Mouse (Mus musculus) erythroblast, embryonic 14.5 days (primary cell): ENCODE measurements around the gene Trim65. TPM values are rescaled to one million over a fixed set of nuclear protein-coding genes. Genes with fewer than 3 reads are reported as not detected.

Experiments
- H3K27me3 ChIP-seq: 2 replicates; pipeline ENCODE4 v1.6.1; 2012; ENCODE audit warnings: inconsistent platforms; ENCODE audit not compliant: control insufficient read depth
- H3K36me3 ChIP-seq: 2 replicates; pipeline ENCODE4 v1.6.1; 2012; ENCODE audit warnings: mild to moderate bottlenecking, inconsistent platforms; ENCODE audit not compliant: control insufficient read depth
- H3K4me1 ChIP-seq: 2 replicates; pipeline ENCODE4 v1.6.1; 2012; ENCODE audit warnings: inconsistent platforms; ENCODE audit not compliant: control insufficient read depth
- H3K4me3 ChIP-seq: replicated peaks from 2 replicates; pipeline ENCODE3; 2012; ENCODE audit warnings: moderate library complexity, mild to moderate bottlenecking, inconsistent platforms
- H3K9me3 ChIP-seq: 2 replicates; pipeline ENCODE4 v1.6.1; 2012; ENCODE audit warnings: low read length, inconsistent platforms, mixed read lengths; ENCODE audit not compliant: control insufficient read depth
- GATA1 ChIP-seq: IDR thresholded peaks from 2 replicates; pipeline ENCODE4 v1.6.1; 2012; ENCODE audit warnings: low read length, inconsistent platforms, mixed read lengths
- TAL1 ChIP-seq: IDR thresholded peaks from 3 replicates; pipeline ENCODE4 v1.6.1; 2012; ENCODE audit warnings: low read length, inconsistent platforms, mixed read lengths
- polyA plus RNA-seq: library from polyadenylated mRNA; stranded (reverse); fragments of >175 nt; gene quantifications from 2 replicates; pipeline ENCODE4 v1.2.3, GENCODE M21; 2012

Gene Trim65
- polyA plus RNA-seq = 0.04 and 0.08 TPM in 2 replicates

DNA sequence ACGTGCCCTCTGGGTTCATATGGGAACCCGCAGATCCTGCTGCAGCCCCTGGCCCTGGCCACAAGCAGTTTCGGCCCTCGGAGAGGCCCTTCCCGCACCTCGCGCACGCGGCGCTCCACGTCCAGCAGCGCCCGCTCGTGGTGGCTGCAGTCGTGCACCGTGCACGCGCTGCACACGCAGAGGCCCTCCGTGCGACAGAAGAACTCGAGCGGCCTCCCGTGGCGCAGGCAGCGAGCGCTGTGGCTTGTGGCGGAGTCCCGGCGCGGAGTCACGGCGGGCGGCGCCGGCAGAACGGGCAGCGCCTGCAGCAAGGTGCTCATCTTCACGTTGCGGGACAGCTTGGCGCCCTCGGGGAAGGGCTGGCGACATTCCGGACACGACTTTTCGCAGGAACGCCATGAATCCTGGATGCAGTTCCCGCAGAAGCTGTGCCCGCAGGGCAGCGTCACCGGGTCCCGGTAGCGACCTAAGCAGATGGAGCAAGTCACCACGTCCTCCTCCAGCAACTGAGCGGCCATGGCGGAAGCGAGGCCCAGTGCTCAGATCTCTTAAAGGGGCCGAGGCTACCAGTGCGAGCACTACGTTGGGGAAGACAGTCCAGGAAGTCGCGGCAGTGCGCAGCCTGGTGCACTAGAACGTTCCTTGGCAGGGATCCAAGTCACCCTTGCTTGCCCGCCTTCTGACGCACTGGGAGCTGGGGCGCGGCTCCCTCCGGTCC, at the start of gene Trim65:
Gene Trim65, minus strand, starts transcription at position 641 of the 718 bp plus-strand sequence.
- peak within 1 kb of the TSS; percentile 71 for H3K4me3 ChIP-seq
- no peak for TF ChIP-seq GATA1
- TF ChIP-seq TAL1 = no peak
- H3K9me3 ChIP-seq = no peaks in the 10 kb centered on the region; the same call in 1 of the 2 replicates
- H3K27me3 ChIP-seq = peaks cover 14% of the 10 kb centered on the region
- H3K36me3 ChIP-seq = peaks cover 49% of the 10 kb centered on the region
- peaks cover 57% of the 10 kb centered on the region for H3K4me1 ChIP-seq

DNA sequence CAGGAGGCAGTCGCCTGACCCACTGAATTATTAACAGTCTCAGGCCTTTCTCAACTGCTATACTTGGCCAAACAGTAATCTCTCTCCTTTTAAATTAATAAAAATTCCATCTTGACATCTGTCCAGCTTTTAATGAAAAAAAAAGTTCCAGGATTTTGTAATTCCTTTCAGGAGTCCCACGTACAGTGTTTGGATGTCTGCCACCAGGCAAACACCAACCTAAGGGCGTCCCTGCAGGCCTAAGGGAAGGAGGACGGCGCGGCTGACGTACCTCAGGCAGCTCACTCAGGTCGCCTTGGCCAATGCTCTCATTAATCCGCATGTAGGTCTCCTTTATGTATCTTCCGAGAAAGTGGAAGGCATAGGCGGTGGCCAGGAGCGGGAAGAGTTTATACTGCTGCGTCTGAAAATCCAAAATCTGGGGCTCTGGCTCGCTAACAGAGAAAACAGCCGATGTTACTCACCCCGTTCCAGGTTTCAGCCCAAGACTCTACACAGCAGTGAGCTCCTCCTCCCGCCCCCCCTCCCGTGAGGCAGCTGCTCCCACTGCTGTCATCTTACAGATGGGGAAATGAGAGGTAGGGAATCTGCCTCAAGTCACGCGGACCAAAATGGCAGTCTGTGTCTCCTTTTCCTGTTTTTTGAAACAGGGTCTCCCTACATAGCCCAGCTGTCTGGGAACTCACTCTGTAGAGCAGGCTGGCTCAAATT, 47.6 kb upstream of the Trim65 start:
- Histone ChIP-seq H3K36me3 (peaks cover 76% of the 10 kb centered on the region), H3K27me3 (no peaks in the 10 kb centered on the region), H3K4me3 (no peak overlapping the region), H3K4me1 (peaks cover 4% of the 10 kb centered on the region), H3K9me3 (no peaks in the 10 kb centered on the region)
- no peak for TF ChIP-seq TAL1
- TF ChIP-seq GATA1 = no peak

DNA sequence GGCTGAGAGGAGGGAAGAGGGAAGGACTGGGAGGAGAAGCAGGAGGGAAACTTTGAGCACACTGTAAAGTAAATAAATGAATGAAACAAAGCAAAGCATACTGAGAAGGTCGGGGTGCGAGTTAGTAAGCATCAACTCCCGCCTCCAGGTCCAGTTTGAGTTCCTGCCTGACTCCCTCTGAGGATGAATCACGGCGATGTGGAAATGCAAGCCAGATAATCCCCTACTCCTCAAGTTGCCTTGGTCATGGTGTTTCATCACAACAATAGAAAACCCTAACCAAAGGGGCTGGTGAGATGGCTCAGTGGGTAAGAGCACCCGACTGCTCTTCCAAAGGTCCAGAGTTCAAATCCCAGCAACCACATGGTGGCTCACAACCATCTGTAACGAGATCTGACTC, 45.1 kb upstream of the Trim65 start:
- TF ChIP-seq TAL1 = no peak
- no peak for TF ChIP-seq GATA1
- H3K36me3 ChIP-seq = peaks cover 75% of the 10 kb centered on the region
- H3K9me3 ChIP-seq = no peaks in the 10 kb centered on the region
- peaks cover 4% of the 10 kb centered on the region for H3K4me1 ChIP-seq
- no peaks in the 10 kb centered on the region for H3K27me3 ChIP-seq
- no peak overlapping the region for H3K4me3 ChIP-seq

GRCm38 (mm10) chr11:116174775-116175448, 44.0 kb upstream of the Trim65 start:
- peaks cover 4% of the 10 kb centered on the region for H3K4me1 ChIP-seq
- TF ChIP-seq TAL1 (no peak), GATA1 (no peak)
- no peaks in the 10 kb centered on the region for H3K27me3 ChIP-seq
- H3K4me3 ChIP-seq = no peak overlapping the region
- H3K36me3 ChIP-seq = peaks cover 65% of the 10 kb centered on the region
- no peaks in the 10 kb centered on the region for H3K9me3 ChIP-seq

GRCm38 (mm10) chr11:116171959-116172358, 41.0 kb upstream of the Trim65 start:
- H3K9me3 ChIP-seq = no peaks in the 10 kb centered on the region
- TF ChIP-seq TAL1 (no peak), GATA1 (no peak)
- peaks cover 18% of the 10 kb centered on the region for H3K4me1 ChIP-seq
- H3K27me3 ChIP-seq = peaks cover 6% of the 10 kb centered on the region; the same call in 1 of the 2 replicates
- H3K36me3 ChIP-seq = peaks cover 44% of the 10 kb centered on the region
- H3K4me3 ChIP-seq = no peak overlapping the region

DNA sequence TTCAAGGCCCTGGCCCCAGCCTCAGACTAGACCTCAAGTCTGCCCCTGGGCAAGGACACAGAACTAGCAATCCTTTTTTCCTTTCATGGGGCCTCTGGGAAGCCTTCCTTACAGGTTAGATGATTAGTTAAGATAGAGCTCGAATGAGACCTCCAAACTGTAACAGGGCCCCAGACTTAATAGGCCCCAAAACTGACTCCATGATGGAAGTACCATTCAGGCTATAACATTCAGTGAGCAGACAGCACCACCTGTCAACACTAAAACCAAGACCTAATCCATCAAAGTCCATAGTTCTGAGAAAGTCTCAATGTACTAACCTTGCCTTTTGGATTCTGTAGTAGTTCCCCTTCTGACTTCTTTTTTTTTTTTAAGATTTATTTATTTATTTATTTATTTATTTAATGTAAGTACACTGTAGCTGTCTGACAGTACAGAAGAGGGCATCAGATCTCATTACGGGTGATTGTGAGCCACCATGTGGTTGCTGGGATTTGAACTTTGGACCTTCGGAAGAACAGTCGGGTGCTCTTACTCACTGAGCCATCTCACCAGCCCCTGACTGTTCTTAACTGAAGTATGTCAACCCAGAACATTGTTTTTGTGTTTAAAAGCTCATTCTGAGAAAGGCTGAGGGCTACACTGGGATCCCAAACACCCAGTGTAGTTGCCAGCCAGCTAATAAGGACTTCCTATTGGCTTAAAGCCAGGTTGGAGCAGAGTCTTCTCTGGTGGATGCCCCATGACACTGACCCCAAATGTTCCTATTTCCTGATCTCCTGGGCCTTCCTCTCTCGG, 39.3 kb upstream of the Trim65 start:
- Histone ChIP-seq H3K36me3 (peaks cover 35% of the 10 kb centered on the region), H3K4me1 (peaks cover 26% of the 10 kb centered on the region), H3K4me3 (no peak overlapping the region), H3K27me3 (peaks cover 6% of the 10 kb centered on the region; the same call in 1 of the 2 replicates), H3K9me3 (no peaks in the 10 kb centered on the region)
- TF ChIP-seq TAL1 = no peak
- TF ChIP-seq GATA1 = no peak

- TF ChIP-seq GATA1 (no peak), TAL1 (no peak)
- H3K9me3 ChIP-seq = no peaks in the 10 kb centered on the region
- no peak overlapping the region for H3K4me3 ChIP-seq
- peaks cover 27% of the 10 kb centered on the region for H3K36me3 ChIP-seq
- peaks cover 6% of the 10 kb centered on the region; the same call in 1 of the 2 replicates for H3K27me3 ChIP-seq
- peaks cover 28% of the 10 kb centered on the region for H3K4me1 ChIP-seq
These were observed 38.3 kb upstream of the Trim65 start for GRCm38 (mm10) chr11:116169214-116169613.

DNA sequence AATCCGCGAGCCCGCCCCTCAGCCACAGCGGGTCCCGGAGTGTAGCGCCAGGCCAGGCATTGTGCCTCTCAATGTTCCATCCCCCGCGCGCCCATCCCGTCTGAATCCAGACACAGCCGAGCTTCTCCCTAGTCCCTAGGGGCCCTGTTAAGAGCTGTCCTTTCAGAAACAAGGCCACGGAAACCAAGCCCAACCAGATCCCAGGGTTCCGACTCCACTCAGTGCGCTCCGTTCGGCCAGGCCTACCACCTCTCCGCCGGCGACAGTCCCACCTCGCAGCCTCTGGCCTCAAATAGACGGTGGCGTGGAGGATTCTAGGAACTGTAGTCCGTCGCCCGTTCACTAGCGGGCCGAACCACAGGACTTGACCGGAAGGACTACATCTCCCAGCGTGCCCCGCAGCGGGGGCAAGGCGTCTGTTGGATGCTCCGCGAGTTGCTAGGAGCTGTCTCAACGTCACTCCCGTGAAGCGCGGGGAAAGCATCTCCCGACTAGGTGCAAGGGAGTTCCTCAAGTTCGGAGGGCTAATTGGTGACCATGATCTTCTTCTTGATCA, 37.0 kb upstream of the Trim65 start, which contains the start of gene Fbf1:
Gene Fbf1, minus strand, starts transcription at position 283 of the 556 bp plus-strand sequence.
- Histone ChIP-seq H3K9me3 (no peaks in the 10 kb centered on the region), H3K4me1 (peaks cover 30% of the 10 kb centered on the region), H3K27me3 (peaks cover 6% of the 10 kb centered on the region; the same call in 1 of the 2 replicates), H3K36me3 (peaks cover 21% of the 10 kb centered on the region), H3K4me3 (peak within 1 kb of the TSS; percentile 81)
- TF ChIP-seq TAL1 (no peak), GATA1 (no peak)
